Mouse (Mus musculus) CH12.LX (cell line): Measurements from ENCODE around the gene Selenow.

Experiments used
- CTCF ChIP-seq, 2 experiments: IDR thresholded peaks in 1 of 2; conservative IDR thresholded peaks in 1 of 2; 2 replicates each; pipeline ENCODE4 v1.5.1; 2011 to 2012; ENCODE audit warnings: low read depth in 2 of 2, low read length in 2 of 2, improper control_type of control experiment in 1 of 2, inconsistent platforms in 1 of 2, mild to moderate bottlenecking in 1 of 2, moderate library complexity in 1 of 2
- UBTF ChIP-seq: IDR thresholded peaks from 2 replicates; pipeline ENCODE4 v1.6.1; 2012; ENCODE audit warnings: low read depth, mild to moderate bottlenecking, inconsistent platforms, low read length, improper control_type of control experiment, moderate library complexity
- ZC3H11A ChIP-seq: IDR thresholded peaks from 2 replicates; pipeline ENCODE4 v1.6.1; 2012; ENCODE audit warnings: low read depth, mild to moderate bottlenecking, inconsistent platforms, low read length, improper control_type of control experiment

- no peak for TF ChIP-seq ZC3H11A
- TF ChIP-seq UBTF, result no peak
- no peak for TF ChIP-seq CTCF (conservative IDR thresholded peaks at IDR 0.05 in 1 of 2, IDR thresholded peaks at IDR 0.05 in 1 of 2; ENCODE audit: low read depth in 2 of 2, low read length in 2 of 2)
Observed at GRCm38 (mm10) chr7:15947653-15948260, 25.6 kb upstream of the Selenow start.
